Mouse (Mus musculus) myocyte (in vitro differentiated cells): Measurements from ENCODE around the gene Gm45015.
"Not testable (repeated sequence)": the region's sequence is repeated elsewhere in the genome, so short reads cannot be mapped to it uniquely, and the experiment has no call there.

ENCODE experiments used
- CEBPB ChIP-seq: IDR thresholded peaks from 2 replicates; pipeline ENCODE4 v1.6.1; 2011; ENCODE audit warnings: mild to moderate bottlenecking, moderate library complexity; ENCODE audit not compliant: poor library complexity, insufficient read depth, severe bottlenecking
- E2F4 ChIP-seq: IDR thresholded peaks from one replicate; pipeline ENCODE4 v1.6.1; 2011; ENCODE audit warnings: mild to moderate bottlenecking, control low read depth, moderate library complexity; ENCODE audit not compliant: insufficient read depth
- MAX ChIP-seq: IDR thresholded peaks from one replicate; pipeline ENCODE4 v1.6.1; 2011; ENCODE audit warnings: low read depth, mild to moderate bottlenecking, control low read depth
- MYOD1 ChIP-seq, 3 experiments: IDR thresholded peaks; one replicate each; pipeline ENCODE4 v1.6.1; 2011; ENCODE audit warnings: control low read depth in 2 of 3, low read depth in 2 of 3, mild to moderate bottlenecking in 2 of 3, moderate library complexity in 1 of 3; ENCODE audit not compliant: insufficient read length in 2 of 3, control insufficient read depth in 1 of 3
- MYOG ChIP-seq, 3 experiments: IDR thresholded peaks; one replicate each; pipeline ENCODE4 v1.6.1; 2011; ENCODE audit warnings: control low read depth in 2 of 3, low read depth in 2 of 3, mild to moderate bottlenecking in 2 of 3; ENCODE audit not compliant: insufficient read length in 2 of 3, control insufficient read depth in 1 of 3, insufficient read depth in 1 of 3
- POLR2A ChIP-seq: IDR thresholded peaks from one replicate; pipeline ENCODE4 v1.6.1; 2011; ENCODE audit warnings: low read depth, mild to moderate bottlenecking, control low read depth, moderate library complexity; ENCODE audit not compliant: insufficient read length
- POLR2AphosphoS2 ChIP-seq: IDR thresholded peaks from one replicate; pipeline ENCODE4 v1.6.1; 2011; ENCODE audit warnings: low read depth, control low read depth; ENCODE audit not compliant: insufficient read length
- REST ChIP-seq: IDR thresholded peaks from one replicate; pipeline ENCODE4 v1.6.1; 2011; ENCODE audit warnings: mild to moderate bottlenecking, control low read depth, moderate library complexity; ENCODE audit not compliant: insufficient read depth, insufficient read length
- TCF12 ChIP-seq: IDR thresholded peaks from one replicate; pipeline ENCODE4 v1.6.1; 2011; ENCODE audit warnings: mild to moderate bottlenecking, control low read depth; ENCODE audit not compliant: poor library complexity, insufficient read depth, severe bottlenecking
- USF1 ChIP-seq: IDR thresholded peaks from one replicate; pipeline ENCODE4 v1.6.1; 2011; ENCODE audit warnings: low read depth, mild to moderate bottlenecking, control low read depth, moderate library complexity

DNA sequence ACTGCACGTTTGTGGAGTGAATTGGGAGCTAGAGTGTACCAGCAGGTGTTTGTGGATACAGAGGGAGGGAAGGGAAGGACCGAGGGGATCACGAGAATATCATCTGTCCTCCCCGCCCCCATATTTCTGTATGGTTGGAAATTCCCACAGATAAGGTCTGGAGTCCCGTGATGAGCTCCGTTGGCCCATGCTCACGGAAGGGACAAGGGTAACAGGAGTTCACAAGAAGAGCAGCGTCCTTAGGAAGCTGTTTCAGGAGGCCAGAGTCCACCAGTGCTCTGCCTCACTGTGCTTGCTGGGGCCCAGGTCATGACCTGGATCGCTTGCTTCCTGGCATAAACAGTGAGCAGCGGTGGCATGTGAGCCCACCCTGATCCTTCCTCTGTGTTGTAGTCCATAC lies 40.9 kb downstream of the Gm45015 start:
- not testable (repeated sequence) for TF ChIP-seq POLR2A; MYOG (IDR thresholded peaks at IDR 0.05; ENCODE audit: control insufficient read depth in 1 of 3, insufficient read depth in 1 of 3, insufficient read length in 2 of 3, low read depth in 2 of 3); TCF12; REST; CEBPB; MAX; POLR2AphosphoS2; USF1; E2F4; MYOD1 (IDR thresholded peaks at IDR 0.05; ENCODE audit: control insufficient read depth in 1 of 3, insufficient read length in 2 of 3, low read depth in 2 of 3)
